ENCODE assay signal across 10 mouse cellular contexts in the genomic region with DNA sequence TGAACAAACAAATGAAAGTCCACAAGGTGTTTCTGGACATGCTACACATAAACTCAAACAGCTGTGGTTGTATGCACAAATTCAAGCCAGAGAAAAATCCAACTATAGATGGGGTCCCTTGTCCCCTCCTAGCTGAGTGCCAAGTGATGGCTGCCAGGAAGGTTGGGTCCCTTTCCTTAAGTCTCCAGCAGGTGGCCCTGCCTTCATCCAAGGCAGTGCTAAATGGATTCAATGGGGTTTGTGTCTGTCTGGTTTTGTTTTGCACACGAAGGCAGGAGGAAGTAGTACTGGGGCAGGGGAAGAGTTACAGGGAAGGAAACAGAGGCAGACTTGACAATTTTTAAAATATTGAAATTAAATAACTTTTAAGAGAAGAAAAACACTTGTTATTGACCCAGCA. TPM values are rescaled to one million over a fixed set of nuclear protein-coding genes. Genes with fewer than 3 reads are reported as not detected.
A peak's percentile ranks its signal among the peaks of the same experiment; 100 is the strongest.
DNase-seq lines count a peak whose midpoint lies in the region; ATAC-seq and TF ChIP-seq lines count a peak whose summit lies in the region.
"Had no signal": no experiment of that assay in that cellular context is flagged by ENCODE, and none has a peak within 500 bp of the region (broad histone marks: within the 10 kb centered on the region; RNA-seq: fewer than 3 reads in every experiment).

No protein-coding gene starts in this region.

- no peak overlapping the region for H3K27ac ChIP-seq in cortical plate, adult 2 months (ENCODE audit: insufficient read depth, low read length)

- no peaks in the 10 kb centered on the region for H3K4me1 ChIP-seq in lung, adult 2 months (ENCODE audit: control insufficient read depth, insufficient read depth, low read length)
- H3K4me1 ChIP-seq in cortical plate, adult 2 months (ENCODE audit: control insufficient read depth, insufficient read depth, low read length), result peaks cover 5% of the 10 kb centered on the region; the same call in 1 of the 2 replicates

- WGBS in lung, adult 2 months, result 12% methylated on average over 1 of the region's 1 CpGs

- H3K4me3 ChIP-seq in lung, adult 2 months (replicated peaks; ENCODE audit: extremely low read depth, low read depth, low read length), result no peak overlapping the region
- no peak overlapping the region for H3K4me3 ChIP-seq in cortical plate, adult 2 months (ENCODE audit: insufficient read depth, low read length)
- H3K4me3 ChIP-seq: erythroblast, embryonic 14.5 days; myocyte had no signal

- no peak for TF ChIP-seq POLR2A in lung, adult 2 months (IDR thresholded peaks at IDR 0.05; ENCODE audit: borderline replicate concordance, extremely low read depth, low read depth, low read length)
- TF ChIP-seq POLR2A in cortical plate, adult 2 months (IDR thresholded peaks at IDR 0.05; ENCODE audit: extremely low read depth, insufficient read depth, low read length), result no peak

- peak; percentile 59 for TF ChIP-seq CTCF in lung, adult 2 months (IDR thresholded peaks at IDR 0.05; ENCODE audit: insufficient read depth, low read length)
- TF ChIP-seq CTCF in cortical plate, adult 2 months (IDR thresholded peaks at IDR 0.05; ENCODE audit: extremely low read depth, insufficient read depth, low read length), result peak; percentile 43

- ATAC-seq in cerebellum, adult (ENCODE audit: insufficient number of reproducible peaks, low FRiP score, low TSS enrichment), result no peak

- peak; percentile 36 to 38 for DNase-seq in cerebellum, postnatal 10 days
- no peak for DNase-seq in lung, adult 2 months
- DNase-seq in lung, postnatal 4 days, result no peak
- peak; percentile 73 for DNase-seq in thymus, postnatal 0 days (ENCODE audit: low spot score)
- DNase-seq in urinary bladder, postnatal 25 days (ENCODE audit: low spot score), result no peak
- DNase-seq in right cerebral cortex, postnatal 10 days (ENCODE audit: low spot score in 2 of 2), result no peak

RNA-seq across cellular contexts. Expression of a gene that starts 12.0 kb away (rescaled TPM):
- polyA plus RNA-seq in lung, adult 2 months (2012; rRNA removed), result 1.1 and 1.5 TPM in 2 replicates
- polyA plus RNA-seq in cortical plate, adult 2 months (2012; rRNA removed), result 23.3 and 24.8 TPM in 2 replicates
- polyA plus RNA-seq in thymus, postnatal 0 days (2015; fragmentation: Nextera tagmentation; extraction: Ambion mirVana), result 1.5 and 1.7 TPM in 2 replicates
- polyA plus RNA-seq: erythroblast, embryonic 14.5 days had no signal

Comparison
In these comparisons a context has a peak if more than half of its experiments do, and no peak if none do; other contexts are left out.
1. DNase-seq: peak in cerebellum, postnatal 10 days (2 of 2) and thymus, postnatal 0 days (single experiment); none in lung, adult 2 months (single experiment), lung, postnatal 4 days (0 of 2), urinary bladder, postnatal 25 days (single experiment) and right cerebral cortex, postnatal 10 days (0 of 2).